Mouse (Mus musculus): ENCODE measurements around the gene Psmb7.

Psmb7 gene

DNA sequence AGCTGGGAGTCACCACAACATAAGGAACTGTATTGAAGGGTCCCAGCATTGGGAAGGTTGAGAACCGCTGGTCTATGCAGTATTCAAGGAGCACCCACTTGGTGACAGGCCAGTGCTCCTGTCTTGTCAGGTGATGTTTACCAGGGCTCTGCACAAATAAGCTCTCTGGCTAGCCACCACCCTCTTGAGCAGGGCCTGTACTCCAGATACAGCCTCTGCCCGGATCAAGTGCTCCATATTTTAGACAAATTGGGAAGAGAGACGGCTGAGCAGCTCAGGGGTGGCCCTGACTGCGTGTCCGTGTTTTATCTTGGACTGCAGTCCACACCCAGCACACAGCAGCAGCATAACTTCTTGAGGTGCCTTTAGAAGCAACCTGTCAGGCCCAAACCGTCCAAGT, 57.2 kb downstream of the Psmb7 start:
- no peak for DNase-seq

DNA sequence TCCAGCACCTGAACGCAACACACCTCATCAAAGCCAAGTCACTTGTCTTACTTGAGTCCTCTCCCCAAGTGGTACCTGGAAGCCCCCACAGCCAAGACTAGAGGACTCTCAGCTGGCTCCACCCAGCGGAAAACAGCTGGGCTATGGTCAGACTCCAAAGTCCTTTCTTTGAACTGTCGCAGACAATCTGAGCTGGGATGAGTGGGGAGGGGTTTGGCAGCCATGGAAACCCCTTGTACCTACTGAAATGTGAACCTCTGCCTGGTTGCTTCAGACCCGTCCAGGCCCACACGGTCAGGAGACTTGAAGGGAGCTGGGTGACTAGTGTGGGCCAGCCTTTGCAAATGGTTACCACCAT, 58.5 kb downstream of the Psmb7 start:
- DNase-seq = peak; percentile 16

DNA sequence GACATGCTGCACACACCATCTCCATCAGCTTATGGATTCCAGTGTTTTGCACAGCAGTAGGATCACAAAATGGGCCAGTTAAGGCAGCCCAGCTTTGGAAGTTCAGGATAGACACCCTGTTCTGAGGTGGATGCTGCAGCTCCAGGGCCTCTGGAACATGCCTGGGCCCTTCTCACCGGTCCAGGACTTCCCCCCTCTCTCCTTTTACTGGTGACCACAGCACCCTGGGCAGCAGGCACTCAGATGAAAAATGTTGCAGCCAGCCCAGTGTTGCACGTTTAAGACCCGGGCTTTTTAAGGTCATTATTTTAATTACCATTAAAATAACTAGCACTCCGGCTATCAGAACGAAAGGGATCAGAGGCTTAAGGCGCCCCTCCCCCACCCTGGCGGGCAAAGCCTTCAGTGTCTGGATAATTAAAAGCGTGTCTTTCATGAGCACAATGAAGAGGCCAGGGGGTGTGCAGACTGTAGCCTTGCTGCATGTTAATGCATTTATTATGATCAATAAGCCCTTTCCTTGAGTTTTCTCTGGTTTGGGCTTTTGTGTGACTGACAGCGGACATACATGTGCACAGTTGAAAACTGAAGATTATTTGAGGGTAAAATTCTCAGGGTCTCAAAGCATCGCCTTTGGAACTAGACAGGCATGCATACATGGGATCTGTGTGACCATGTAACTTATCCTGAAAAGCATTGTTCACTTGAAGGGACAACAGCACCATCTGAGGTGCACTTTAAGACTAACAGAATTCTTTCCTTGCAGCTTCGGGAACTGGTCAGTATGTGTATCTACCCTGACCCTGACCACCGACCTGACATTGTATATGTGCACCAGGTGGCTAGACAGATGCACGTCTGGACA, 59.1 kb downstream of the Psmb7 start:
- no peak for DNase-seq

DNA sequence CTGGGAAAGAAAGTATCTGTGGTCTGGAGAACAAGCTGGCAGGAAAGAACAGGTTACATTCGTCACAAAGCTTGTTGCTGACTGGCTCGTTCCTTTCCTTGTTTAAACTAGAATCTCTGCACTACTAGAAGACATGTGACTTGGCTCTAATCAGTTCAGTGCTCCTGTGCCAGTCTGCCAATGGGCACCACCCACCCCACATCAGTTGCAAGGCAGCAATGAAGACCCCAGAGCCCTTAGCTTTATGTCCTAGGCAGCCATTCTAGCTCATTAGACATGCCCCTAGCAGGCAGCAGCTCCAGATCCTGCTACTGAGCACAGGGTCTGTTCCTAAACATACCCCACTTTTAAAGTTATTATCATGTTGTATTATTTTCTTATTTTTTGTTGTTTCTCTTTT, 59.9 kb downstream of the Psmb7 start:
- DNase-seq = no peak

DNA sequence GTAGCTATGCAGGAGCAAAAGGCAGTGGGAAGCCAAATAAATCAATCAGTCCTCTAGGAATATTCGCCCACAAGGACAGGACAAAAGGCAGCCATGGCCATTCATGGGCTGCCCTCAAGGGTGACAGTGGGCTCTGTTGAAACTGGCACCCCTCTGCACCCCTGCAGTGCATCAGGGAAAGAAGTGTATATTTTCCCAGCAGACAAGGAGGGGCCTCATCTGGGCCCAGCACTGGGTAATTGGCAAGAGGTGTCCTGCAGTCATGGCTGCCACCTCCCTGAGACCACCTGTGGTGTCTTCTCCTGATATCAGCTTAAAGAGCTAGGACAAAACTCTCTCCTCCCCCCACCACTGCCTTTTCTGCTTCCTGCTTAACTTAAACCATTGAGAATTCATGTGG, 64.4 kb downstream of the Psmb7 start:
- DNase-seq = no peak

DNA sequence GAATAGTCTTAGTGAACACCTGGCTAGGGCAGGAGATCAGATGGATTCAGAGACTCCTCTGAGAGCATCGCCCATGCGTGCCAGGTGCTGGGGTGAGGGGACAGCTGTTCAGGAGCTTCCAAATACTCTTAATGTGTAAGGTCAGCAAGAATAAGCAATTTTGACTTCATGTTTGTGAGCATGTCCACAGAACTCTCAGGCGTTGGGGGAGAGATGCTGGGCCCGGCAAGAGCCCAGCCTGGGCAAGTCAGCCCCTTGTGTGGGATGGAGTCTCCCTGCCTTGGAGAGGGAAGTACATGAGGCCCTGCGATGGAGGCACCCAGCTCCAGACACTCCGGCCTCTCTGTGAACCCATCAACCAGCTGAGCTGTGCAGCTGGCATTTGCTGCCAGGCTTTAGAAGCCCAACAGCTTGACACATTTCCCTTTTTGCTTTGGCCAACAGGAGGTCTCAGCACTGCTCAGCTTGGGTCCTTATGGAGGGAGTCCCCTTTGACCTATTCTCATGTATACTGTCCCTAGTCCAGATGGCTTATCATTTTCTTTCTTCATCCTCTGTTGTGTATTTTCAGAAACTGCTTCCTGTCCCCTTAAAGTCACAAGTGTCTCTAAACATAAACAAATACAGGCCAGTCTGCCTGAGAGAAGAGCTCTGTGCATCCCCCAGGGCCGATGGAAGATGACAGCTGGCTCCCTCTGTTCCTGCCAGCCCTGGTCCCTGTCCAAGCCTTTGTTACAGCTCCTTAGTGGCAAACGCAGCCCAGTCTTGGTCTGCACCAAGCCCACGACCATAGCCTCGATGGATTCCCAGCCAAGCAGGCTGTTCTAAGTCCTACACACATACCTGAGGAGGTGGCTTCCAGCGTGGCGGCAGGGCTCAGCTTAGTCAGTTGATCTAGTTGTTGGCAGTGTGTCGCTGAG, 65.0 kb downstream of the Psmb7 start:
- DNase-seq = no peak

DNA sequence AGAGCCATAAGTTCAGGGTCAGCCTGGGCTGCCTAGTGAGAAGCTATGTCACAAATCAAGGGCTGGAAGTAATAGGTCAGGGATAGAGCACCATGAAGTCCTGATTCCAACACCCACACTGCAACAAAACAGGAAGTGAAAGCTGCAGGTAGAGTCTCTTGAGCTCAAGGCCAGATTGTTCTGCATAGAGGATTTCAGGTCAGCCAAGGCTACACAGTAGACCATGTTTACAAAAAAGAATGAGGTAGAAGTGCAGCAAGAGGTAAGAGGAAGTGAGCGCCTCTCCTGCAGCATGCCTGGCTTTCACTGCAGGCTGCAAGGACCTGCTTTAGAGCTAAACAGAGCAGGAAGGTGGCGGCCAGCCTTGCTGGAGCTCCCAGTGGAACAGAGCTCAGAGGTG, 69.2 kb downstream of the Psmb7 start:
- DNase-seq = no peak

DNA sequence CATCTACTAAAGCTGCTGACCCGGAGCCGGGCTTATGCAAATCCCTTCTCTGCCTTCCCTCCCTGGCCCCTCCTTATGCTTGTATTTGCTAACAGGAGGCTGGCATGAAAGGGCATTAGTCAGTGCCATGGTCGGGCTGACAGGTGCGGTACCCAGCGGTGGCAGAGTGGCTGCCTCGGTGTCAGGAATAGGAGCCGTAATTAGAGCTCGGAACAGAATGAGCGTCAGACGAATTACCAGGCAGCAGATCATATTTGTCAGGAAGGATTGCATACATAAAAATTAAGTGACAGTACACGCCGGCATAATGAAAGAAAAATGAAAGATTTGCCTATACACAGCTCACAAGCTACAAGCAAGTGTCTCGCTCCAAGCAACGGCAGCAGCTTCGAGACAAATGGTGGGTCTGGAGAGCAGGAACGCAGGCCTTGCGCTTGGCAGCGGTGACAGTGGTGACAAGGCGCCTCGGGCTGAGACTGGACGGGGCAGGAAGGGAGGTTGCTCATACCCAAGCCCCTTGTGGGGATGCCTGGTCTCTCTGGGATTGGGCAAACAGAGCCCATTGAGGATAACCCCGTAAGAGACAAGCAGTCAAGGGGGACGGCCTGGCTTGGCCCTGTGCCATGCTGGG, 71.8 kb downstream of the Psmb7 start:
- no peak for DNase-seq

DNA sequence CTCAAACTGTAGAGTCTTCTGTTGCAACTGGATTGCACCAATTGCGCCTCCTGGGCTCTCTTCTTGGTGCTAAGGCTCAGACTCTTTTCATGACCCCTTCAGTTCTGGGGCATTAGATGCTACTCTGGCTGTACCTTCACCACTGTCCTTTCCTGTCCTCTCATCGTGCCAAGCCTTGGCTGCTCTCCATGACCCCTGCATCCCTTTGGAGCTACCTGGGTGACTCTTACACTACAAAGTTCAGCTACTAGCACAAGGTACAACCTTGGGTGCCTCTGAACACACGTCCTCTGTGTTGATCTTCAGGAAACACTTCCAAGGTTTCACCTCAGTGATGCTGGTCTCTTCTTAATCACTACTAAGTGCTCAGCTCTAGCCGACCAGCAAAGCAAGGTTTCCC, 81.3 kb downstream of the Psmb7 start:
- DNase-seq = no peak

DNA sequence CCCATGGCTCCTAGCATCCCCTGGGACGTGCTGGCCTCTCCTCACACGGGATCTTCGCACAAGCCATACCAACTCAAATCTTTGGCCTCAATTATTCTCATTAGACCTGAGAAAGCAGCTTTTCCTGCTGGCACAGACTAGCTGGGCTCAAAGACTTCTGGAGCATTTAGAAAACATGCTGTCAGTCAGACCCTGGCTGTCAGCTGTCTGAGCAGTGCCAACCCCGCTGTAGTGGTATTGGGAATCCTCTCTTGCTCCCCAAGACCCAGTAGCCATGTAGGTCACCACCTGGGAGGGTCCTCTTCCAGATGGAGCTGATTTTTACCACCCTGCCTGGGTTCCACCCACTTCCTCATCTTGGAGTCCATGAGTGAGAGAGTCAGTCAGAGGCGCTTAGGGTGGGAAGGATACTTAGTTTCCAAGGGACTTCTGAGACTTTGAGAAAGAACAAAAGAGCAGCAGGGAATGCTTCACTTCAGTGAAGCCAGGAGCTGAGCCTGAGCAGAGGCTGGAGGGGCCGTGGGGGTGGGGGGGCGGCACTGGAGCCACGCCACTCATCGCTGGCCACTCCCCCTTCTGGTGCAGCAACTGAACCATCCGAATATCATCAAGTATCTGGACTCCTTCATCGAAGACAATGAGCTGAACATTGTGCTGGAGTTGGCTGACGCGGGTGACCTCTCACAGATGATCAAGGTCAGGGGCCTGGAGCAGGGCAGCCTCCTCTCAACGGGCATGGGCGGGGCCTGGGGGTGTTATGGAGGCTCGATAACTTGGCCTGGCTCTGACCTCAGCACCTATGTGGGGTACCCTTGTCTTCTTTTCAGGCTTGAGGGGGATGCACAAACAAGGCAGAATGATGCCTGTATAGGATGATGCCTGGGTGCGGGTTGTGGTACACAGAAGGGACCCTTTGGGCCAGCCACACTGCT, 83.3 kb downstream of the Psmb7 start:
- DNase-seq = no peak

DNA sequence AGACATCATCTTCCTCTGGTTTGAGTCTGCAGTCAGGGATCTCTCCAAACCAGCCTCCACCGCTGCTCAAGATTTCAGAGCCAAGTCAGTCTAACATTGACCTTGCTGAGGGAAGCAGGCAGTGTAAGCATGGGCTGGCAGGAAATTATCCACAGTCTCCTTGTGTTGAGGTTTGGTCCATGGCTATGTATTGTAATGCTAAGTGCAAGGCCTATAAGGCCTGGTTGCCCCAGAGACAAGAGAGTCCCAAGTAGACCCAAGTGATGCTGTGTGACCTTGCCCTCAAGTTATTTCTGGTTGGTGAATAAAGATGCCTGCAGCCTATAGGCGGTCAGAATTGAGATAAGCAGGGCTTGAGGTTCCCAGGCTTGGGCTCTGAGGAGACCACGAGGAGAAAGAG, 87.2 kb downstream of the Psmb7 start:
- no peak for DNase-seq

DNA sequence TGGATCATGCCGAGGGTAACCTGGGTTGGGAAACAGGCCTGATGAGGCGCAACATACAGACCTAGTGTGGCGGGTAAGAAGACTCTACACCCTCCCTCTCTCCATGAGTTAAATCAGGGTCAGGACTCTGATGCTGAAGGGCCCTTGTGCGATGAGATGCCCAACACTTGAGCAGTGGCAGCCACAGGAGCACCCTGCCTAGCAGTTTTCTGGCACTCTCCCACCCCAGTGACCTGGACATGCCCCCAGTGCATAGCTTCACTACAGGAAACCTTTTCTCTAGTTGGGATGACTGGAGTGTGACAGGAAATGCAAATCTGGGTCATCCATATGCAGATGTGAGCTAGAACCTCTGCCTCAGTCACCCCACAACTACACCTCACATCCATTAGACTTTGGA, 88.2 kb downstream of the Psmb7 start:
- DNase-seq = no peak

DNA sequence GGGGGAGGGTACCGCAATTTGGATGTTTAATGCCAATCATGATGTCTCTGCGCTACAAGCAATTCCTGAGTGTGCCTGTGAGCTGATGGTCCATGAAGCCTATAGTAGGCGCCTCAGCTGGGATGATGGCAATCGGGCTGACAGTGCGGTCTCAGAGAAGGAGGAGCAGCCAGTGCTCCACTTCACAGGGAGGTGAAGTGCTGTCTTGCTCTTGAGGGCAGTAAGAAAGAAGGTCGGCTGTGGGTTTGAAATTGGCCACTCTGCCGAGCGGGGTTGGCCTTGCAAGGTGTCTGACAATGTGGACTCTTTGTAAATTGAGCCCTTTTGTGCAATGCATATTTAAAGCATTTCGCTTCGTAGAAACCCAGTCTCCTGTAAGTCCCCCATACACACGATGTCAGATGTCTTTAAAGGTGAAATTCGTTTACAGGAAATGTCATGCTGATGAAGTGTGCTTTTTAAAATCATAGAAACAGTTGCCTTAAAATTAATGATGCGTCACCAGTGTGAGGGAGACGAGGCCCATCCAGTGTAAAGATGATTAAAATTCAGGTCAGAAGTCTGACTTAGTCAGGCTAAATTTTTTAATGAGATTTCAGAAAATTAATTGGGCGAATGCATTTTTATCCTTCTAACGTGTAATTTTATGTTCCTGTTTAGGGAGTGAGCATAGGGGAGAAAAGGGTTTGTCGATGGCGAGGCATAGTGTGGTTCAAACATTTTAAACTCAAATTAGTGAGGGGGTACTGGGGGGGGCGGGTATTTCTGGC, 89.5 kb downstream of the Psmb7 start:
- no peak for DNase-seq

DNA sequence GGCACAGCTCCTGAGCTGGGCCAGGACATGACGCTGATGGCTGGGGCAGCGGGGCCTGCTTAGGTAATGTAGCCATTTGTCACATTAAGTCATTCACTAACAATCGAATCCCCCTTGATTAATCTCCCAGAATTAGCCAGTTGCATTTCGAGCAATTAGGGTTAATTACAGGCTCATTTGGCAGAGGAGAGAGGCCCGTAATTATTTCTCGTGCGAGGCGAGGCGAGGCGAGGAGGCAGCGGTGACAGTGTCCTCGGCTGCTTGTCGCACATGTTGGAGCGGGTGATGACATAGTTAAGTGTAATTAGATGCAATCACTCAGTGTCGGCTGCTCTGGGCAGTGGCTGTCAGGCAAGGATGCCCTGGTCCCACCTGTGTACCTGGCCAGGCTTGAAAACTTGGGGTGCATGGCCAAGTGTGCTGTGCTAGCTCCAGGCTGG, 91.9 kb downstream of the Psmb7 start:
- DNase-seq = no peak

DNA sequence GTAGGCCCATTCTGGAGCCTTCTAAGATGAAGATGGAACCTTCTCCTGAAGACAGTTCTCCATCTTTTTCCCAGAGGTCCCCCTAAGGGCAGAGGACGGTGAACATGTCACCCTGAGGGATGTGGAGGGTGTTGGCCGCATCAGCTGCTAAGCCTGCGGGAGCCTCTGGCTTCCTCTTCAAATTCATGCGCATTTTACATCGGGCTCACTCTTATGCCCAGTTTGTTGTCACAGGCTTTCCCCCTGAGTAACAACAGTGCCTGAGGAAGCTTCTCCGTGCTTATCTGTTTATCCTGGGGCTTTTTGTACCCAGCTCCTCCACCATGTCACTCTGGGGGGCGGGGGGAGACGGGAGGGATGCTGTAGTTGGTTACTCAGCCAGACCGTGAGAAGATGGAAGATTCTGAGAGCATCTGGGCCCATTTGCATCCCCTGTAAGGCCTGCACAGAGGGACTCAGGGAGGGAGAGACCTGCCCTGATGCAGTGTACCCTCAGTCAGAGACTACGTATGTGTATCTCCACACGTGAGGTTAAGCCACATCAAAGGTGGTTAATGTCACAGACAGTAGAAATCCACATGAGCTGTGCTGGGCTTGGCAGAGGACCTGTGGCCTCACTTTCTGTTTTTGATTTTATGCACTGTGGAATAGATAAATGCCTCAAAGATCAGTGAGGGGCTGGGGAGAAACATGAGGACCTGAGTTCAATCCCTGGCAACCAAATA, 95.9 kb downstream of the Psmb7 start:
- DNase-seq = no peak

DNA sequence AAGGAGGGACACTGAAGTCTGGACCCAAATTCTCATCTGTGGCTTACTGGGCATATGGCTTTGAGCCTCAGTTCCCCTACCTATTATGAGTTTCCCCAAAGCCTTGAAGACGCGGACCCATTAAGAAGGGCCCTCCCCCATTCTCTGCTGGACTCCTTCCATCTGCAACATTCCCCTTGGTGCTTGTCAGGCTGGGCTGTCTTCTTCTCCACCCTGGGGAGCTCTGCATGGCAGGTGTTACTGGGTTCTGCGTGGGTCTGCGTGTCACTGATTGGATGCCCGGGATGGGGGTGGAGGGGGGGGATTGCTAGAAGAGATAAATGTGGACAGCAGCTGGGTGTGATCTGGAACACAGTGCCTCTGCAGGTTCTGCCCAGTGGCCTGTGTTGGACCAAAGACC, 97.1 kb downstream of the Psmb7 start:
- no peak for DNase-seq

DNA sequence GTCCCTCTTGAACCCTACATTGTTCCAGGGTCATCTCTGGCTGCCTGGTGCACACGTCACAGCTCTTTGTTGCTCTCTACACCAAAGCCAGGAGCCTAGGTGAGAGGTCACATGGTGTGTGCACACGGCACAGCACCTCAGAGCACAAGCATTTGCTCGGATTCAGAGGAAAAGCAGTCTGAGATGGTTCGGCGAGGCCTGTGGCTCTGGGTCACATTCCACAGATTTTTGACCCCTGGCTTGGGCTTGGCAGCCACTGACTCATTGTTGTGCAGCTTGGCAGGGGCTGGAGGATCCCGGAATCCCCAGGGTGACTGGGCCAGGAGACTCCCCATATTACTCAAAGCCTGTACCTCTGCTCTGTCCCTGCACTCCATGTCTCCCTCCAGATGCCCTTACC, 97.7 kb downstream of the Psmb7 start:
- DNase-seq = peak; percentile 75

DNA sequence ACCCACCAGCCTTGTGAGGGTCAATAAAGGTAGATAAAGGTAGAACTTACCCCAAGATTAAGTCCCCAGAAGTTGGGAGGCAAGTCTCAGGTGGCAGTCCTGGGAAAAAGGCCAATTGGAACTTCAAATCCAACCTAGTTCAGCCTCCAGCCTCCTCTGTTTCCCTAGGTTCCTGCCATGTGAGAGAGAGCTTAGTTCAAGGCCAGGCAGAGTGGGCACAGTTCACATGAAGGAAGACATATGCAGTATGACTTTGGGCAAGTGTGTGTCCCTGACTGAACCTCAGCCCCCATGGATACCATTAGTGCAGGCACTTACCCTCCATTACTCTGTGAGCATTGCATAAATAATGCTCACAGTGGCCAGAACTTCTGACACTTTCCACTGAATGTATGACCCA, 98.2 kb downstream of the Psmb7 start:
- DNase-seq = no peak

DNA sequence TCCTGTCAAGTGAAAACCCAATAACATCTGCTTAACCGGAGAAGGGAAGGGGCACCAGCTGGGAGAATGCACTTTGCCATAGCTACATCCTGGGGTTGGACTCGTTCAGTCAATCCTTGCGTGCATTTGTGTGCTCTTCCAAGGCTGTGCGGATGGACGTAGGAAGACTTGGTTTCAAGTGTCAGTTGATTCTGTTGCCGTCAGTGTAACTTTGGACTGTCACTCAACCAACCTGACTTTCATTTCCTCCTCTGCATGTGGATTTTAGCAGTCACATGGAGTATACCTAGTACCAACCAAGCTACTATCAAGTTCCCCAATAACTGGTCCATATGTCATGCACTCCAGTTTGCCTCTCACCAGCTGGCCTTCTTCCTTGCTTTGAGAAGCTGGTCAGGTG, 98.9 kb downstream of the Psmb7 start:
- DNase-seq = no peak

DNA sequence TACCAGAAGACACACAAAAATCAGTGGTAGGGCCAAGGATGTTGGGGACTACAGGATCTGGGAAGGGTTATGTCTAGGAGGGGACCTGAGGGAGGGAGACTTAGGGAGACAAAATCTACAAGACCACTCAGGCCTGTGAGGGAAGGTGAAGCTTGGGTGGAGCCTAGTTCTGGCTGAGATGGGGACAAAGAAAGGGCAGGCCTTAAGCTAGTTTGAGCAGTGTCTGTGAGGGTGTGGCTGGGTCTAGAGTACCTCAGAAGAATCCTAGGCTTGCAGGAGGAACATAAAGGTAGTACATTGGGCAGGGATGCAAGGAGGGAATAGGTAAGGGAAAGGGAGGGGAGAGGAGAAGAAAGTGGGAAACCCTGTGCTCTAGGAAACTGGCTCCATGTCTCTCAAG, 99.5 kb downstream of the Psmb7 start:
- DNase-seq = no peak

DNA sequence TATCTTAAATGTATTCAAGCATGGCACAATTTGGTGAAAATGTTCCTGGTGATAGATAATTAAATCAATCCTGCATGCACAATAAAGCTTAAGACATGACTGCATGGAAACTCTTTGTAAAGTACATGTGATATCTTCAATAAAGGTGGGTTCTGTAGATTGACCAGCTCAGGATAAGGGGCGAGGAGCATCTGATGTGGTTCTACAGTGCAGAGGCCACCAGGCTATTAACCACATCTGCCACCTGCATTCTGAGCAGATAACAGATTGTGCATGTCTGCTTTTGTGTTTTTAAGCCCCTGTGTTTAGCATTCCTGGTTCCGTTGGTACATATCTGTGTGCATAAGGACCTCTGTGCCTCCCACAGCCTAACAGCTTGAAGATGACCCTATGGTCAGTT, 100.7 kb downstream of the Psmb7 start:
- DNase-seq = no peak
